ENCODE assay signal across 8 mouse cellular contexts in genomic region chr10:118868601-118869590, GRCm38 (mm10). TPM values are rescaled to one million over a fixed set of nuclear protein-coding genes. Genes with fewer than 3 reads are reported as not detected.
DNase-seq lines count a peak whose midpoint lies in the region; ATAC-seq and TF ChIP-seq lines count a peak whose summit lies in the region.

No protein-coding gene starts in this region.

- H3K4me2 ChIP-seq in forebrain, embryonic 15.5 days (replicated peaks) = peak overlapping the region; percentile 93
- peak overlapping the region; percentile 98 for H3K4me2 ChIP-seq in lung, embryonic 14.5 days

- H3K4me3 ChIP-seq in ES-Bruce4 (ENCODE audit: low read depth, low read length) = peak overlapping the region; percentile 80
- H3K4me3 ChIP-seq in forebrain, embryonic 15.5 days = peak overlapping the region; percentile 91
- peak overlapping the region; percentile 74 for H3K4me3 ChIP-seq in layer of hippocampus, adult 2 months
- H3K4me3 ChIP-seq in lung, embryonic 14.5 days (ENCODE audit: low read depth, low read length) = peak overlapping the region; percentile 96

- TF ChIP-seq CTCF in ES-Bruce4 (IDR thresholded peaks at IDR 0.05; ENCODE audit: low read depth, low read length) = no peak
- 0 out of 2 replicates have a peak, but pooled peaks have one; percentile 7 for TF ChIP-seq CTCF in layer of hippocampus, adult 2 months (conservative IDR thresholded peaks at IDR 0.05)
- TF ChIP-seq CTCF in lung, embryonic 14.5 days (IDR thresholded peaks at IDR 0.05; ENCODE audit: low read depth) = peak; percentile 36

- no peaks in the 10 kb centered on the region for H3K9me3 ChIP-seq in ES-Bruce4 (replicated peaks; ENCODE audit: control insufficient read depth, insufficient read depth, low read length, poor library complexity, severe bottlenecking)
- H3K9me3 ChIP-seq in forebrain, embryonic 15.5 days = no peaks in the 10 kb centered on the region
- no peaks in the 10 kb centered on the region for H3K9me3 ChIP-seq in lung, embryonic 14.5 days (ENCODE audit: low read depth, low read length)

- DNase-seq in c-Kit-positive CD71-positive TER-119-positive erythroid progenitor cells, embryonic 14.5 days (ENCODE audit: low spot score) = peak; percentile 35
- peak; percentile 65 for DNase-seq in heart, postnatal 25 days (ENCODE audit: low spot score)
- DNase-seq in layer of hippocampus, adult 2 months (ENCODE audit: low spot score in 2 of 2) = peak; percentile 61 to 85
- DNase-seq in lung, embryonic 14.5 days = peak; percentile 91
- peak; percentile 64 for DNase-seq in testis, postnatal 14 days (ENCODE audit: low spot score)

- no peak for TF ChIP-seq POLR2A in ES-Bruce4 (IDR thresholded peaks at IDR 0.05; ENCODE audit: insufficient read depth, low read length)

- H3K27ac ChIP-seq in ES-Bruce4 (ENCODE audit: insufficient read depth, low read length) = no peak overlapping the region
- H3K27ac ChIP-seq in forebrain, embryonic 15.5 days (replicated peaks) = peak overlapping the region; percentile 96
- H3K27ac ChIP-seq in layer of hippocampus, adult 2 months = peak overlapping the region; percentile 97
- H3K27ac ChIP-seq in lung, embryonic 14.5 days (ENCODE audit: low read depth) = peak overlapping the region; percentile 96

- intact Hi-C loops in heart, postnatal 25 days (cut with DNase I) = loop anchor here (2.0 to 5.0 kb wide), 4 partner anchors 57 to 373 kb away; partner anchors contain the start of gene Cand1

- no peaks in the 10 kb centered on the region for H3K27me3 ChIP-seq in ES-Bruce4 (ENCODE audit: control insufficient read depth, insufficient read depth, low read length, poor library complexity, severe bottlenecking)
- no peaks in the 10 kb centered on the region for H3K27me3 ChIP-seq in forebrain, embryonic 15.5 days
- no peaks in the 10 kb centered on the region for H3K27me3 ChIP-seq in lung, embryonic 14.5 days (ENCODE audit: insufficient read depth, low read length)

- H3K36me3 ChIP-seq in ES-Bruce4 (ENCODE audit: control insufficient read depth, insufficient read depth, low read length, poor library complexity, severe bottlenecking) = no peaks in the 10 kb centered on the region
- peaks cover 7% of the 10 kb centered on the region for H3K36me3 ChIP-seq in forebrain, embryonic 15.5 days
- H3K36me3 ChIP-seq in lung, embryonic 14.5 days (ENCODE audit: insufficient read depth) = peaks cover 16% of the 10 kb centered on the region

- no peaks in the 10 kb centered on the region for H3K4me1 ChIP-seq in ES-Bruce4 (ENCODE audit: control insufficient read depth, insufficient read depth, low read length)
- peaks cover 45% of the 10 kb centered on the region for H3K4me1 ChIP-seq in forebrain, embryonic 15.5 days
- peaks cover 17% of the 10 kb centered on the region for H3K4me1 ChIP-seq in lung, embryonic 14.5 days (ENCODE audit: insufficient read depth)

- peak; percentile 88 for ATAC-seq in forebrain, embryonic 15.5 days (replicated peaks)
- peak; percentile 83 for ATAC-seq in lung, embryonic 14.5 days (ENCODE audit: insufficient read depth)
- ATAC-seq in neutrophil, adult 5-6 weeks (ENCODE audit: extremely low read depth, insufficient number of reproducible peaks, low FRiP score, poor library complexity, severe bottlenecking) = peak; percentile 24

- H3K9ac ChIP-seq in ES-Bruce4 (ENCODE audit: low read depth, poor library complexity, severe bottlenecking) = peak overlapping the region; percentile 96
- peak overlapping the region; percentile 97 for H3K9ac ChIP-seq in forebrain, embryonic 15.5 days (replicated peaks)
- H3K9ac ChIP-seq in lung, embryonic 14.5 days = peak overlapping the region; percentile 98

- under 1% methylated on average over 90 of the region's 130 CpGs for WGBS in forebrain, embryonic 15.5 days
- under 1% methylated on average over 96 of the region's 130 CpGs for WGBS in lung, embryonic 14.5 days

- TF ChIP-seq EP300 in ES-Bruce4 (IDR thresholded peaks at IDR 0.05; ENCODE audit: insufficient read depth, low read depth, low read length) = no peak

RNA-seq across cellular contexts. Expression of gene Dyrk2, which starts 1.1 kb away (rescaled TPM):
- polyA plus RNA-seq in ES-Bruce4 (2011; ENCODE audit: insufficient read depth, insufficient read length, low read depth, missing spikeins) = 16.4 and 23.1 TPM in 2 replicates
- polyA plus RNA-seq in forebrain, embryonic 15.5 days (2015; fragmentation: Nextera tagmentation; extraction: Ambion mirVana) = 16.2 and 16.5 TPM in 2 replicates
- 10 to 100 TPM; 39.7 to 43.6 TPM for total RNA-seq in heart, postnatal 25 days (2021)
- total RNA-seq in layer of hippocampus, adult 2 months (2021) = 10 to 100 TPM; 47.0 to 55.7 TPM
- polyA plus RNA-seq in lung, embryonic 14.5 days (2014; fragmentation: Nextera tagmentation; extraction: Ambion mirVana) = 10.9 TPM in 2 replicates
- total RNA-seq in neutrophil, adult 5-6 weeks (2017) = 36.1 and 52.7 TPM in 2 replicates

Comparison
In these comparisons a context has a peak if more than half of its experiments do, and no peak if none do; other contexts are left out.
1. DNase-seq: peak in every context shown above with its lines; median percentile 91 in lung, embryonic 14.5 days; 73 in layer of hippocampus, adult 2 months; 65 in heart, postnatal 25 days; 64 in testis, postnatal 14 days; 35 in c-Kit-positive CD71-positive TER-119-positive erythroid progenitor cells, embryonic 14.5 days.
2. ATAC-seq: peak in every context shown above with its lines; median percentile 88 in forebrain, embryonic 15.5 days; 83 in lung, embryonic 14.5 days; 24 in neutrophil, adult 5-6 weeks.